Mouse (Mus musculus) CD8-positive naive resting alpha-beta T cell, adult 2 months (primary cell): ENCODE results near the gene Wwp2.

Experiments
- DNase-seq, 2 experiments: peaks; one replicate each; pipeline ENCODE4 v3.0.0; 2022; ENCODE audit warnings: low read depth in 2 of 2, low spot score in 2 of 2

The Wwp2 gene

DNA sequence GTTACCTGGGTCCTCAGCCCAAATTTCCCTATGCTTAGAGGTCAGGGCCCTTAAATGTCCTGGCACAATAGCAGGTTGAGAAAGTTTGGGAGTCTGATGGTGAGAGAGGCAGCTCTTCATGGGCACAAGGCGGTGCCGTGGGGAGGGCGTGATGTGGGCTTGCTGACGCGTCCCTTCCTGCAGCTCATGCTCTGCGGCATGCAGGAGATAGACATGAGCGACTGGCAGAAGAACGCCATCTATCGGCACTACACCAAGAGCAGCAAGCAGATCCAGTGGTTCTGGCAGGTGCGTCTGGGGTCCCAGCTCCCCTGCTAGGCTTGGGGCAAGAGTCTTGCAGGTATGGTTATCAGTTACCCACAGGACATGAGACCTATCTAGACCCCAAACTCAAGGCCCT lies 119.1 kb downstream of the Wwp2 start:
- no peak for DNase-seq

- DNase-seq = no peak
These were observed 120.4 kb downstream of the Wwp2 start for GRCm38 (mm10) chr8:107556511-107556936.

- peak in 1 of 2 experiments; percentile 11 for DNase-seq
These were observed 124.8 kb downstream of the Wwp2 start for GRCm38 (mm10) chr8:107560820-107561536.

GRCm38 (mm10) chr8:107562164-107562563 lies 126.0 kb downstream of the Wwp2 start:
- DNase-seq = no peak

DNA sequence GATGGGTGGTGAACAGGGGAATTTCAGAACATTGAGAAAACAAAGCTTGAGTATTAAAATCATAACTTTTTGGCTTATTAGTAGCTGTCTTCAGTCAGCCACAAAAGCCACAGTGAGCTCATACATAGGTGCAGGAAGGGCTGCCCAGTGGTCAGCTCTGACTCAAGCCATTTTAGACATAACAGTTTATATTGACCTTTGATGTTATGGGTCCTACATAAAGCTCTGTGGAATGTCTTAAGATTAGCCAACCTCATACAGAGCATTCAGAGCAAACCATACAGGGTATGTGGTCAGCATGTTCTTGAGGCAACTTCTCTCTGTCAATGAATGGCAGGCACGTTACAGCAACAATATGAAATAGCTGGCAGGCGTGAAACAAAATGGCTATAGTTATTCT lies 134.9 kb downstream of the Wwp2 start:
- no peak for DNase-seq

DNA sequence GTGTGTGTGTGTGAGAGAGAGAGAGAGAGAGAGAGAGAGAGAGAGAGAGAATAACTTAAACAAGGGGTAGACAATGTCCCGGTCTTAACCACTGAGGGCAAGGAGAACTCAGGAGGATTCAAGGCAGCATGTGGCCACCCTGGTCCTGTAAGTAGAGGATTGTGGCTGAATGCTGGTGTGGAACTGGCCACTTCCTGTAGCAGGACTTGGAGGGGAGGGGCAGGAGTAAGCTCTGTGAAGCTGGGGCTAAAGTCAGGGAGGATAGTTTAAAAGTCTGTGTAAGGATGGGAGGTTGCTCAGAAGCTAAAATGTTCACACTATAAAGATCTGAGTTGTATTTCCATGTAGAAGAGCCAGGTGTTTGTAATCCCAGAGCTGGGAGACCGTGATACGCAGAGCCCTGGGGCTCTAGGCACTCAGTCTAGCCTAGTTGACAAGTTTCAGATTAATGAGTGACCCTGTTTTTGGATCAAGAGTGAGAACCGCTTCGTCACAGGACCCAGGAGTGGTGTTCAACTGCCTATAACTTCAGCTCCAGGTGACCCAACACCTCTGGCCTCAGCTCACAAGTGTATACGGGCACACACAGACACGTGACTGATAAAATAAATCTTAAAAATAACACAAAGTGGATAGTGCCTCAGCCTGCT lies 135.4 kb downstream of the Wwp2 start:
- DNase-seq = no peak

GRCm38 (mm10) chr8:107572497-107572896 lies 136.3 kb downstream of the Wwp2 start:
- peak; percentile 52 to 66 for DNase-seq

- no peak for DNase-seq
These were observed 138.6 kb downstream of the Wwp2 start for GRCm38 (mm10) chr8:107574771-107575170.

DNA sequence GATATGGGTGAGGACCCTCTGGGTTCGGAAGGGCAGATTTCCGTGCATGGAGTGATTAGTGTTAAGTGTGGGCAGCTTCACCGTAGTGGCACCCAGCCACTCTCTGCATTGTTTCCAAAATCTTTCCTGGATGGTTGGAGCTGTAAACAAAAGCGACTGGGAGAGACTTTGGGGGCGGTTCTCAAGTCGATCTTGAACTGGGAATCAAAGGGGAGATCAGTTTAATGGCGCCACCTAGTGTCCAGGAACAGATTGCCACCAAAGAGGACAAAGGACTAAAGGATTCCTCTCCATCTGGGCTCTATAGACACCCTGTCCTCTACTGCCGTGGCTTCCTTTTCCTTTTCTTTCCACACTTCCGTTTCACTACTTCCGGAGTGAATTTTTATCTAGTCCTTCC lies 140.5 kb downstream of the Wwp2 start:
- peak; percentile 42 to 44 for DNase-seq

DNA sequence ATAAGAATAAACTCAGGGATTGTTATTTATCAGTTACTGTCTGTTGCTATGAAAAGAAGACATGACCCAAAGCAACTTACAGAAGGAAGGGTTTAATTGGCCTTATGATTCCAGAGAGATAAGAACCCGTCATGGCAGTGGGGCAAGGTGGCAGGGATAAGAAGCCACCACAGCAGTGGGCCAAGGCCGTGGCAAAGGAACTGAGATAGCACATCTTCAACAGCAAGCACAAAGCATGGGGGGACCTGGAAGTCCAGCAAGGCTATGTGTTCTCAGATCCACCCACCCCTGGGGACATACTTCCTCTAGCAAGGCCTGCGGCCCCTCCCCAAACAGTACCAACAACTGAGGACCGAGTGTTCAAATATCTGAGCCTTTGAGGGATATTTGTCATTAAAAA lies 141.5 kb downstream of the Wwp2 start:
- no peak for DNase-seq

DNA sequence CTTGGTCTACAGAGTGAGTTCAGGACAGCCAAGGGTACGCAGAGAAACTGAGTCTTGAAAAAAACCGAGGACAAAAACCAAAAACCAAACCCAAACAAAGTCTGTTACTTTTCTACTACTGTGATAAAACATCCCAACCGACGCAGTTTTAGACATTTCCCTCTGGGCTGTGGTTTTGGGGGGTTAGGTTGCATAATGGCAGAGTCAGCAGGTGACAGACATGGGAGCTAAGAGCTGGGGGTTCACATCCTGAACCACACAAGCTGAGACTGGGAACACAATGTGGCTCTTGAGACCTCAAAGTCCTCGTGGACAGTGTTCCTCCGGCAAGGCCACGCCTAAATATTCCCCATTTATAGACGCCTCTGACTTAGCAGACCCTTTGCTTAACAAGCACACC lies 142.0 kb downstream of the Wwp2 start:
- DNase-seq = no peak

GRCm38 (mm10) chr8:107578541-107578940 lies 142.4 kb downstream of the Wwp2 start:
- no peak for DNase-seq

DNA sequence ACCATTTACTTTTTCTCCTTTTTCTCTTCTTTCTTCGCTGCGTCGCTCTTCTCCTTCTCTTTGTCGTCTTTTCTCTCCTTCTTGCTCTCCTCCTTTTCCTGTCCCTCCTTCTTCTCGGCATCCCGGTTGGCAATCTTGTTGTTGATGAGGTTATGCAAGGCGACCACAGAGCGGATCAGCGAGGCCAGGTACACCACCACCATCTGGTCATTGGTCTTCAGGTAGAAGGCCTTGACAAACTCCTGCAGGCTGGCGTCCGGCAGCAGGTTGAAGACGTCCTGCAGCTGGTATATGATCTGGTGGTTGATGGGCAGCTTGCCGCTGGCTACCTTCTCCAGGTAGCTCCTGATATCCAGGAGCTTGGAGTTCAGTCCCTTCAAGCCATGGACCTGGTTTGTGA lies 144.7 kb downstream of the Wwp2 start:
- DNase-seq = no peak

DNA sequence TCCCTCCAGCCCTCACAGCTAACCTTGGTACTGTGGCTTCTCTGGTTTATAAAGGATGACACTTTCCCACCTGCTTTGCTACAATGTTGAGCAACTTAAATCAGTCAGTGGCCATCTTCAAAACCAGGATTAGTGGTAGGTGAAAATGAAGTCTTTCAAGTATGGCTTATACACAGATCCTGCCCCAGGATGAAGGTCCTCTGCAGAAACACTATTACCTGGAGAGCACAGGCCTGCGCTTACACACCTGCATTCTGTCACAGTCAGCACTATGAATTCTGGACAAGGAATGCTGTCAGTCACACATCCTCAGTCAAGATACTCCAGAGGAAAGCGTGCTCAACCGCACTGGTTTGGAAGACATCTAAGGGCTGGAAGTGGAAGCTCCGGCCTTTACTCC lies 145.4 kb downstream of the Wwp2 start:
- DNase-seq = no peak

DNA sequence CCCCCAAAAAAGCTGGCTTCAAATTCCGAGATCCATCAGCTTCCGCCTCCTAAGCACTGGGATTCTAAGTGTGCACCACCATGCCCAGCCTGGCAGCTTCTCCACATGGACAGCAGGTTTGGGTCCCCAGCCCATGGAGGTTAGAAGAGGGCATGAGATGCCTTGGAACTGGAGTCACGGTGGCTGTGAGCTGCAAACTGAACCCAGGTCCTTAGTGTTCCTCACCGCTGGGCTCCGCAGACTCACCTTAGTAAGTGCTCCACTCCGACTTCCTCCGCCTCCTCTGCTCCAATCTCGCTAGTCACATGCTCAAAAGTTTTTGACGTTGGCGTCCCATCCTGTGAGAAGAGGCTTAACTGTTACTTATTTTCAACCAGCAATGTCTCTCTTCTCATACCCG lies 146.0 kb downstream of the Wwp2 start:
- DNase-seq = no peak

- DNase-seq = no peak
These were observed 151.3 kb downstream of the Wwp2 start for GRCm38 (mm10) chr8:107587429-107587994.

DNA sequence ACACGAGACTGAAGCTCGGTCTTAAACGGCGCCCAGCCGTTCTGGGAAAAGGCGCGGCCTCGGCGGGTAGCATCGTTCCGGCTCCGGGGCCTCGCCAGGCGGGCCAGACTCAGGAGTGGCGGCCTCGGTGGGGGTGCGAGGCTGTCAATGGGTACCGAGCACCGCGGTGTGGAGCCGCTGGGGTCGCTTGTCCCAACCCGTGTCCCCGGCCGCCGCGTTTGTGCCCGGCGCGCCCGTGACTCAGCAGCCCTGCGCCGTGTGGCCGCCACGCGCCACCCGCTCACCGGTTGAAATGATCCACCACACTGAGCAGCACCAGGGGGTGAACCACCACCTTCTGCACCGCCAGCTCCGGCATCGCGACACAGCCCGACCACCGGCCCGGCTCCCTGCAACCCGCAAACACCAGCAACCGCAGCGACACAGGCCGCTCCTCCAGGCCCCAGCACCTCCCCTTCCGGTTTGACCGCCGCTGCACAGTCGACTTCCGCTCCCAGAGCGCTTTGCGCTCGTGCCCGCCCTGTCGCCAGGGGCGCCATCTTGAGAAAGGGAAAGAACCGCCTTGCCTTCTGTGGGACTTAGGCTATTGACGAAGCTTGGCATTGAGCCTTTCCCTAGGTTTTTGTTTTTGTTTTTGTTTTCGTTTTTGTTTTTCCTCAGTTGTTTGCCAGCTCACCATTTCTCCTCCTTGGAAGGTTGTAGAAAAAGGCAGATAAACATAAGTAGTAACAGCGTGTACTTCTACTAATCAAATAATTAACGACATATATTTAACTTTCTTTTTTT lies 152.0 kb downstream of the Wwp2 start, which contains the start of gene Psmd7:
Gene Psmd7 (minus strand): TSS at position 470 of the 786 bp plus-strand sequence.
- peak; percentile 81 to 86 for DNase-seq

DNA sequence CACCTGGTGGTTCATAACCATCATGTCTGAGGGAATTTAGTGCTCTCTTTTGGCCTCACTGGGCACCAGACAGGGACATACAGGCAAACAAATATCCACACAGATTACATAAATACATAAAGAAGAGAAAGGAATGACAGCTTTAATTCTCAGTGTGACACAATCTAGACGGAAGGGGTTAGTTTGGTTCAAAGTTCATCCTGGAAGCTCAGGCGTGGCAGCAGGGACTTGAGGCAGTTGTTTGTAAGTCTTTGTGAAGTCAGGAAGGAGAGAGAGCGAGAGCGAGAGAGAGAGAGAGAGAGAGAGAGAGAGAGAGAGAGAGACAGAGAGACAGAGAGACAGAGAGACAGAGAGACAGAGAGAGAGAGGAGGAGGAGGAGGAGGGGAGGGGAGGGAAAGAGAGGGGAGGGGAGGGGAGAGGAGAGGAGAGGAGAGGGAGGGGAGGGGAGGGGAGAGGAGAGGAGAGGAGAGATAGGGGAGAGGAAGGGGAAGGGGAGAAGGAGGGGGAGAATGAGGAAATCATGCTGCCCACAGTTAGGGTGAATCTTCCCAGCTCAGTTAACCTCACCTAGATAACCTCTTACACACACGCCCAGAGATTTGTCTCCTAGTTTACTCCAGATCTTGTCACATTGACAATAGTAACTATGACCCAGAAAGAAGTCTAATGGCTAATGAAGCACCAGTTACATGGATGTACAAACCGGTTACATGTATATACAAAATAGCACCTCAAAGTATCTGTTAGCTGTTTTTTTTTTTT lies 158.0 kb downstream of the Wwp2 start:
- DNase-seq = no peak

GRCm38 (mm10) chr8:107594817-107595216 lies 158.7 kb downstream of the Wwp2 start:
- no peak for DNase-seq

DNA sequence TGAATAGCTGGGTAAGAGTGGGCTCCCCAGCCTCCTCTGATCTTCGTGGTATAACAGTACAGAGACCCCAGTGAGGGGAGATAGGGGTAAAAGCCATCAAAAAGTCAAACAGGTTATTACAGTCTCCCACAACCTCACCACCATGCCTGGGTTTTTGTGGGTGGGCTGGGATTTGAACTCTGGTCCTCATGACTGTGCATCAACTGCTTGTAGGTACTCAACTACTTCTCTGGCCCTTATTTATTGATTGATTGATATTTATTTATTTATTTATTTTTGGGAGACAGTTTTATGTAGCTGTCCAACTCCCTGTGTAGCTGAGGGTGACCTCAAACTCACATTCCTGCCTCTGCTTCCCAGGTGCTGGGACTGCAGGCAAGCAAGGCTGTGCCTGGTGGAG lies 161.6 kb downstream of the Wwp2 start:
- no peak for DNase-seq

DNA sequence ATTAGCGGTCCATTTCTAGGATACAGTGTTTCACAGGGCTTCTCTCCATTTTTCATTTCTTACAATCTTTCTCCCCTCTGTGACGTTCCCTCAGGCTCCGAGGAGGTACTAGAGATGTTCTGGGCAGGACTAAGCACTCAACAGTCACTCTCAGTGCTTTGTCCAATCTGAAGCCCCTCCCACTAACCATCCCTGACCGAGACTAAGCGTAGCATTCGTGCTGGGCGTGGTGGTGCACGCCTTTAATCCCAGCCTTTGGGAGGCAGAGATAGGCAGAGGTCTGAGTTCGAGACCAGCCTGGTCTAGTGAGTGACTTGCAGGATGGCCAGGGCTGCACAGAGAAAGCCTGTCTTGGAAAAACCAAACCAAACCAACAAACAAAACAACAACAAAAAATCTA lies 163.5 kb downstream of the Wwp2 start:
- no peak for DNase-seq
